Mouse (Mus musculus) heart, postnatal 14 days (tissue): ENCODE measurements at regions not wholly inside any gene's neighbourhood (a gene's known extent, or its start where the extent isn't known, plus 50 kb on each side); places are given as distances from the start of the nearest gene placed in this dataset.

Experiments used
- DNase-seq, 2 experiments: peaks; one replicate each; pipeline ENCODE4 v3.0.0; 2021 to 2022
- intact Hi-C: fragments of 180-260 bp; cut with DNase I; formaldehyde crosslinking; loops from one replicate; pipeline ENCODE4 v1.15.1; 2025

- intact Hi-C loops: no loop called here
- no peak for DNase-seq
Measured at GRCm38 (mm10) chr17:85848526-85848925, 160.5 kb upstream of the Six2 start.

GRCm38 (mm10) chr17:85847756-85848155 lies 159.7 kb upstream of the Six2 start:
- DNase-seq: no peak
- intact Hi-C loops: no loop called here

- no peak for DNase-seq
- intact Hi-C loops: no loop called here
Measured at GRCm38 (mm10) chr17:85845059-85845458, 157.0 kb upstream of the Six2 start.

GRCm38 (mm10) chr17:85844486-85844885 lies 156.4 kb upstream of the Six2 start:
- intact Hi-C loops: no loop called here
- DNase-seq: no peak

GRCm38 (mm10) chr17:85823036-85823435 lies 135.0 kb upstream of the Six2 start:
- intact Hi-C loops: no loop called here
- DNase-seq: no peak

GRCm38 (mm10) chr17:85821861-85822260 lies 133.8 kb upstream of the Six2 start:
- intact Hi-C loops: no loop called here
- DNase-seq: no peak

GRCm38 (mm10) chr17:85818098-85818855 lies 130.2 kb upstream of the Six2 start:
- intact Hi-C loops: no loop called here
- no peak for DNase-seq

- intact Hi-C loops: no loop called here
- no peak for DNase-seq
Measured at GRCm38 (mm10) chr17:85816521-85816920, 128.4 kb upstream of the Six2 start.

- intact Hi-C loops: no loop called here
- DNase-seq: no peak
Measured at GRCm38 (mm10) chr17:85816056-85816455, 128.0 kb upstream of the Six2 start.

GRCm38 (mm10) chr17:85808580-85808979 lies 120.5 kb upstream of the Six2 start:
- no peak for DNase-seq
- intact Hi-C loops: no loop called here

- no peak for DNase-seq
- intact Hi-C loops: no loop called here
Measured at GRCm38 (mm10) chr17:85805726-85806359, 117.8 kb upstream of the Six2 start.

GRCm38 (mm10) chr17:85804631-85805030 lies 116.6 kb upstream of the Six2 start:
- DNase-seq: peak; percentile 23 to 44
- intact Hi-C loops: no loop called here

- intact Hi-C loops: no loop called here
- DNase-seq: no peak
Measured at GRCm38 (mm10) chr17:85801734-85802133, 113.7 kb upstream of the Six2 start.

- intact Hi-C loops: no loop called here
Measured at GRCm38 (mm10) chr17:85801079-85801605, 113.1 kb upstream of the Six2 start.

GRCm38 (mm10) chr17:85800357-85801078 lies 112.4 kb upstream of the Six2 start:
- intact Hi-C loops: no loop called here
- no peak for DNase-seq

More at GRCm38 (mm10) chr17:85801079-85801605, 113.1 kb upstream of the Six2 start:
- no peak for DNase-seq

GRCm38 (mm10) chr17:85799865-85800356 lies 111.8 kb upstream of the Six2 start:
- intact Hi-C loops: no loop called here
- DNase-seq: no peak

- DNase-seq: no peak
- intact Hi-C loops: no loop called here
Measured at GRCm38 (mm10) chr17:85799081-85799864, 111.2 kb upstream of the Six2 start.

- no peak for DNase-seq
- intact Hi-C loops: no loop called here
Measured at GRCm38 (mm10) chr17:85797755-85798154, 109.7 kb upstream of the Six2 start.

GRCm38 (mm10) chr17:85795820-85796219 lies 107.7 kb upstream of the Six2 start:
- intact Hi-C loops: no loop called here
- no peak for DNase-seq

- DNase-seq: no peak
Measured at GRCm38 (mm10) chr17:85785625-85786294, 97.7 kb upstream of the Six2 start.

More at GRCm38 (mm10) chr17:85785625-85786294, 97.7 kb upstream of the Six2 start:
- intact Hi-C loops: no loop called here
